Mouse (Mus musculus): ENCODE results near the gene Dnah17.

Dnah17 gene

GRCm38 (mm10) chr11:117994250-117995057 lies 136.0 kb downstream of the Dnah17 start:
- DNase-seq (ENCODE audit: low spot score), result no peak

- DNase-seq (ENCODE audit: low spot score), result no peak
These were observed 137.0 kb downstream of the Dnah17 start for GRCm38 (mm10) chr11:117993190-117994175.

GRCm38 (mm10) chr11:117991502-117992470 lies 138.6 kb downstream of the Dnah17 start:
- no peak for DNase-seq (ENCODE audit: low spot score)

GRCm38 (mm10) chr11:117989926-117990325 lies 140.5 kb downstream of the Dnah17 start:
- no peak for DNase-seq (ENCODE audit: low spot score)

GRCm38 (mm10) chr11:117989241-117989640 lies 141.2 kb downstream of the Dnah17 start:
- DNase-seq (ENCODE audit: low spot score), result no peak

- no peak for DNase-seq (ENCODE audit: low spot score)
These were observed 142.5 kb downstream of the Dnah17 start for GRCm38 (mm10) chr11:117987968-117988367.

GRCm38 (mm10) chr11:117987032-117987451 lies 143.4 kb downstream of the Dnah17 start:
- DNase-seq (ENCODE audit: low spot score), result no peak

GRCm38 (mm10) chr11:117986126-117987031 lies 144.1 kb downstream of the Dnah17 start, which contains the start of gene Pgs1:
Pgs1 (plus strand) TSS chr11:117986292.
- peak; percentile 93 for DNase-seq (ENCODE audit: low spot score)

- no peak for DNase-seq (ENCODE audit: low spot score)
These were observed 146.7 kb downstream of the Dnah17 start for GRCm38 (mm10) chr11:117983770-117984169.

GRCm38 (mm10) chr11:117982426-117982825 lies 148.0 kb downstream of the Dnah17 start:
- DNase-seq (ENCODE audit: low spot score), result no peak

GRCm38 (mm10) chr11:117979388-117979787 lies 151.0 kb downstream of the Dnah17 start:
- DNase-seq (ENCODE audit: low spot score), result no peak

GRCm38 (mm10) chr11:117977694-117978360 lies 152.6 kb downstream of the Dnah17 start:
- peak; percentile 39 for DNase-seq (ENCODE audit: low spot score)

- DNase-seq (ENCODE audit: low spot score), result peak; percentile 42
These were observed 154.3 kb downstream of the Dnah17 start for GRCm38 (mm10) chr11:117976081-117976582.

GRCm38 (mm10) chr11:117975211-117975967 lies 155.0 kb downstream of the Dnah17 start:
- DNase-seq (ENCODE audit: low spot score), result peak; percentile 87

- DNase-seq (ENCODE audit: low spot score), result peak; percentile 41
These were observed 155.9 kb downstream of the Dnah17 start for GRCm38 (mm10) chr11:117974327-117975125.

GRCm38 (mm10) chr11:117973569-117973968 lies 156.9 kb downstream of the Dnah17 start:
- no peak for DNase-seq (ENCODE audit: low spot score)

GRCm38 (mm10) chr11:117972656-117973558 lies 157.5 kb downstream of the Dnah17 start:
- no peak for DNase-seq (ENCODE audit: low spot score)

Data from embryo, embryonic 10.5 days (tissue).